Mouse (Mus musculus) embryo, embryonic 10.5 days (tissue): ENCODE results near the gene Nudt3.

Experiments used
- DNase-seq: peaks from one replicate; pipeline ENCODE4 v3.0.0-alpha.2; 2015; ENCODE audit warnings: low spot score

The Nudt3 gene

GRCm38 (mm10) chr17:27565163-27565941 lies 57.9 kb downstream of the Nudt3 start, which contains the start of gene AI413582:
Gene AI413582 (minus strand): TSS chr17:27565756.
- DNase-seq: peak; percentile 96

DNA sequence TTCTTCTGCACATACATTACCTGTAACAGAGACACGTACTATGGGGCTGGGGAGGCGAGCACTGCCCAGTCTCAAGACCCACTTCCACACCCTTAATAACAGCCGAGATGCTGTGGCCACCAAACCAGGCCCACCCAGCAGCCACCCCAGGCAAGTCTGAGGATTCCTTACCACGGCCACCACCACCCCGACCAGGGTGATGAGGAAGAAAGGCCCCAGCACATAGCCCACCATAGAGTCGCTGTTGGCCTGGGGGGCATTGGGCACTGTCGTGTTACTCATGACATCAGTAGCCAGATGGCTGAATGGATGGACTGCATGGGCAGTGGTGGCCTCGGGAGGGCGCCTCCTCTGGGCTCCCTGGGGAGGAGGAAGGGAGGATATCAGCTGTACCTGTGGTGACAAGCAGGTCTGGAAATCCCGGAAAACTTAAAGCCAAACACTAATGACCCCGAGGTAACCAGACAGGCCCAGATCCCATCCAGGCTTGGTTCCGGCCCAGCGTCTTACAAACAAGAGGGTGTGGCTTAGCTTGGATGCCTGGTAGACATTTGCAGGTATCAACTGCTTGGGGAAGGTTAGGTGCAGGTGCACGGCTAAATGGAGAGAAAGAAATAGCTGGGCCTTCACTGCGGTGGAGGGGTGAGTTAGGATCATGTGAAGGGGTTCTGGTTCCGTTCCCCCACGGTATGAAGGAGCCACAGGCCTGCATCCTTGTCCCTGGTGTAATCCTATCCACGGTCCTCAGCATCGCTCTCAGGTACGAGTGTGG lies 58.7 kb downstream of the Nudt3 start:
- peak; percentile 55 for DNase-seq

- peak; percentile 27 for DNase-seq
These were observed 59.5 kb downstream of the Nudt3 start for GRCm38 (mm10) chr17:27563771-27564244.

GRCm38 (mm10) chr17:27561809-27562526 lies 61.3 kb downstream of the Nudt3 start:
- DNase-seq: no peak

DNA sequence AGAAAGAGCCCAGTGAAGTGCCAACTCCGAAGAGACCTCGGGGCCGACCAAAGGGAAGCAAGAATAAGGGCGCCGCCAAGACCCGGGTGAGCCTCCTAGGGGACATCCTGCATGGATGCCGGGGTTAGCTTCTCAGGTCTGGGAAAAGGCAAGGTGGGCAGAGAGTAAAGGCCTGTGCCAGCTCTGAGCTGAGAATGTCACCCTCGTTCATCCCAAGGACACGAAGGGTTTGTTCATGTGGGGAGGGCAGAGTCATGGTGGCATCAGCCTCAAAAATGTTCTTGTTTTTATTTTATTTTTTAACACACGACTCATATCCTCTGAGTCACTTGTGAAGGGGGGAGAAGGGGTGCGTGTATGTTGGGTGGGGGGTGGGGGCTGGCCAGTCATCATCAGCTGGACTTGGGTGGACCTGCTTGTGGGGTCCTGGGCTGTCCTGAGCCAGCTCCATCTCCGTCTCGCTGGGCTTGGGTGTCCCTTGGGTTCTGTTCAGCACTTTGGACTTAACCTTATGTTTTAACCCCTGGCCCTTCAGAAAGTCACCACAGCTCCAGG lies 62.3 kb downstream of the Nudt3 start:
- no peak for DNase-seq

- DNase-seq: no peak
These were observed 63.7 kb downstream of the Nudt3 start for GRCm38 (mm10) chr17:27559596-27559995.

GRCm38 (mm10) chr17:27558845-27559244 lies 64.5 kb downstream of the Nudt3 start:
- no peak for DNase-seq

- DNase-seq: no peak
These were observed 65.2 kb downstream of the Nudt3 start for GRCm38 (mm10) chr17:27557927-27558661.

GRCm38 (mm10) chr17:27557181-27557926 lies 65.9 kb downstream of the Nudt3 start:
- peak; percentile 87 for DNase-seq

DNA sequence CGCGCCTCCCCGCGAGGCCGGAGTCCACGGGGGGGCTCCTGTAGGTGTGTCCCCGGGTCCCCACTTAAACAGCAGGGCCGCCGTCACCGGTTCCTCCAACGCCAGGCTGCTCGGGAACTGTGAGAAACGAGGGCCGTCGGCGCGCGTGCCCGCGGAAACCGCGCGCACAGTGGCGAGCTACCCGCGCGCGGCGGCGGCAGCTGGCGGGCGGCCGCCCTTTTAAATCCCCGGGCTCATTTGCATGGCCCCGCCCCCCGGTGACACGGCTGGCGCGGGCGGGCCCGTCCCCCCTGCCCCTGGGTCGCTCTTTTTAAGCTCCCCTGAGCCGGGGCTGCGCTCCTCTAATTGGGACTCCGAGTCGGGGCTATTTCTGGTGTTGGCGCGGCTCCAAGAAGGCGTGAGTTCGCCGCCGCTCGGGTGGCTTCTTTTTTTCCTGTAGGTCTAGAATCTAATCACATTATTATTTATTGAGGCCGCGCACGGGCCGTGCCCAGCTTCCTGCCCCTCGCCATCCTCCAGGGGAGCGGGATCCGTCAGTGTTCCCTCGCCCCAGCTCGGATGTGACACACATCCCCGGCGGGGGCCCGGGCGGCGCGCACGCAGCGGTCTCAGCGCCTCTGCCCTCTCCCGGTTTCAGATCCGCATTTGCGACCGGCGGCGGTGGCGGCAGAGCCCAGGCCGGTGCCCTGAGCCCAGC lies 66.8 kb downstream of the Nudt3 start, which contains the start of gene Hmga1:
Gene Hmga1 (plus strand): TSS at position 183 of the 697 bp plus-strand sequence.
- peak; percentile 96 for DNase-seq

DNA sequence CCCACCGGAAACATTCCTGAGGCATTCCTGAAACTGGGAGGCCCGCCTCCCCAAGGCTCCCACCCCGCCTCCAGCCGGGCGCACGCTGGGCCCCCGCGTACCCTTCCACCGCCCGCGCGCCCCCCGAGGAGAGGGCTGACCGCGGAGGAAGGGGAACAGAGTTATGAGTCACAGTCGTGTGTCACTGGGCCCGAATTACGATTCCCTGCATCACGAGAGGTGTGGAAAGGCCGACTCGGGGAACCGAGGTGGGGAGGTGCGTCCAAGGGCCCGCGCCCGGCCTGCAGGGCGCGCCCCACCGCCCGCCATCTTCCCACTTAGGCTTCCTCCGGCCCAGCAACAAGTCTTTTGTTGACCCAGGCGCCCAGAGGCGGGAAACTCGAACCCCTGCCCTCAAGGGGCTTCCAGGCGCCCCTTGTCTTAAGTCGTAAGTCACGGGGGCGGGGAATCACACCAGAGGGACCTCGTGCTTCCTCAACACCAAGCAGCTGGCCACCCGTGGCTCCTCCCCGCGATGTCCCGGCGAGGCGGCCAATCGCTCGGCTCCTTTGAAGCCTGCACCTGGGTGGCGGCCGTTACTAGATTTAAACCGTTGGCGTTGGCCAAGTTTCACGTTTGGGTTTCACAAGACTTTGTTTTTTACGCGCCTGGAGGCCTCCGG lies 67.7 kb downstream of the Nudt3 start:
- peak; percentile 96 for DNase-seq

DNA sequence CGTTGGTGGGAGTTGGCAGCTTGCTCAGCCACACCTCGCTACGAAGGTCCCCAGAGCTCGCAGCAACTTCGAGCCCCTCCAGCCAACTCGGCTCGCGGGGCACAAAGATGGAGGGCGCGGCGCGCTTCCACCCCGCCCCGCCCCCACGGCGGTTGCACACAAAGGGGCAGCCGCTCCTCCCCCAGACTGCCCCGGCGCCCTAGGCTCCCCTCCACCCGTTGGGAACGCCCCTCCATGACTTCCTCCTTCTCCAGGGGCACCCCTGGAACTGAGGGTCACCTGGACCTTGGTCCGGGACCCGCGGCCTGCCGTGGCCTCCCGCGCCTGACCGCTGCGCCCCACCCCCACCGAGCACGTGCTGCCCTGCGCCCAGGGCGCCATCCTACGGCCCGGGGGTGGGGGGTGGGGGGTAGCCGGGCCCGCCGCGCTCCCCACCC lies 68.2 kb downstream of the Nudt3 start:
- peak; percentile 92 for DNase-seq

DNA sequence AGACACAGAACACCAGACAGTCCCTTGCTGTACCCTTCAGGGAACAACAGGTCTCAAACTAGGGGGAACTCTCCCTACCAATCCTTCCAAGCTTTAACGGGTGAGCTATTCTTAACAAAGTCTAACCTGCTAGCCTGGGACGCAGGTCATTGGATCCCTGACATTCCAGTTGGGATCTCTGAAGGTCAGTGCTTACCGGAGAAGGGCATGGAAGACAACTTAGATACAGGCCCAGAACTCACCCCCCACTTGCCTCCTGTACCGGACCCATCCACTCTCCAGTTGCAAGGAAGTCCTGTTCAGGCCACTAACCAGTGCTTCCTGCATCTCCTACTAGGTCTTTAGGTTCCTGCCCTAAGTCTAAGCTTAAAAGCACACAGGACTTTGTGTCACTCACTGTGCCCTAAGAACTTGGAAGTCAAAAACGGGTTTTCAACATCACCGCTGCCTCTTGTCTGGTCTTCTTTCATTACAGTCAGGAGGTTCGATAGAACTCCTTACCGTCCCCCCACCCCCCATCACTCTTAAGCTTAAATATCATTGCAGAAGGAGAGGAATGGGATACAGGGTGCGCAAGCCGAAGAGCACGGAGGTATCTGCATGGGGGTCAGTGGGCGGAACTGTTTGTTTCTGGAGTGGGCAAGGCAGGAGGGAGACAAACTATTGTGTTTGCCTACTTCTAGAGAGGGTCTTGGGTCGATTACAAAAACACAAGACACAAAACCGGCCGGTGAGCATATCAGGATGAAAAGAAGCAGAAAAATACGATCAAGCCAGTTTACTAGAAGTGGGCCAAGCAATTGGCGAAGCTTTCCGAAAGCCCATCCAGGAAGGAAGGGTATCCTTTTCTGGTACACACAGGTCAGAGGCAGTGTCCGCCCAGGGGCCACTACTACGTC lies 69.0 kb downstream of the Nudt3 start:
- peak; percentile 50 for DNase-seq

DNA sequence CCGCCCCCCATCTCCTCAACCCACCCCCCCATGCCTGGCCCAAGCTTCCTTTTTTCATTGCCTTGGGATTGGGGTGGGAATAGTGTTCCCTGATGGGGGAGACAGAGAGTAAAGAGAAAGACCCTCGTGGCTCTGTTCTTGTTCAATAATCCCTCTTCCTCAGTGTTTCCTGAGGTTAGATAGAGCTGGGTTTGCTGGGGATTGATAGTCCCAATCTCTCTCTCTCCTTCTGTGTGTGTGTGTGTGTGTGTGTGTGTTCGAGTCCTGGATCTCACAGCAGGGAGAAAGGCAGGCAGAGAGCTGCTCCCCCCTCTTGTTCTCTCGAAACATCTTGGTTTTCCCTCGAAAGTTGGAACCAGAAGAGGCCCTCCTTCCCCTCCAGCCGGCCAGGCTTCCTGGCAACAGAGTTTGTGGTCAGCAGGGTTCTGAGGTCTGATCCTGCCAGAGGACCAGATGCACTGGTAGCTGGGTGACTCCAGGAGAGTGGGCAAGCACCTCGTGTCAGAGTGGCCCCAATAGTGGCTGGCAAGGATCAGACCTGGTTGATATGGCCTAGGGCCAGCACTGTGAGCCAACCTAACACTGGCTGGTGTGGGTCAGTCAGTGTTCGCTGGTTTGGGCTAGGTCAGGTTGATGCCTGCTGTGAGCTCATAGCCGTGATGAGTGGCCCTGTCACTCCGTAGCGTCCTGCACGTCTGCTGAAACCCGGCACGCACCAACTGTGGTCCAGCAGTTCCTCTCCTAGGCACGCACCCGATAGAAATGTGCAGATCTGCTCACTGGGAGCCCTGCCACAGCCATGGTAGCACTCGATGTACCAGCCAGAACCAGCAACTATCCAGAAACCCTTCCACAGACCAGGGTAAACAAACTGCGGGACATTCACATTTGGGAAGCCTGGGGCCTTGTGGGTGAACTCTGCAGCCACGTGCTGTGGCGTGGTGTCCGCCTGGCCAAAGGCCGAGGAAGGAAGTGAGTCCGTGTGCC lies 70.8 kb downstream of the Nudt3 start:
- no peak for DNase-seq

DNA sequence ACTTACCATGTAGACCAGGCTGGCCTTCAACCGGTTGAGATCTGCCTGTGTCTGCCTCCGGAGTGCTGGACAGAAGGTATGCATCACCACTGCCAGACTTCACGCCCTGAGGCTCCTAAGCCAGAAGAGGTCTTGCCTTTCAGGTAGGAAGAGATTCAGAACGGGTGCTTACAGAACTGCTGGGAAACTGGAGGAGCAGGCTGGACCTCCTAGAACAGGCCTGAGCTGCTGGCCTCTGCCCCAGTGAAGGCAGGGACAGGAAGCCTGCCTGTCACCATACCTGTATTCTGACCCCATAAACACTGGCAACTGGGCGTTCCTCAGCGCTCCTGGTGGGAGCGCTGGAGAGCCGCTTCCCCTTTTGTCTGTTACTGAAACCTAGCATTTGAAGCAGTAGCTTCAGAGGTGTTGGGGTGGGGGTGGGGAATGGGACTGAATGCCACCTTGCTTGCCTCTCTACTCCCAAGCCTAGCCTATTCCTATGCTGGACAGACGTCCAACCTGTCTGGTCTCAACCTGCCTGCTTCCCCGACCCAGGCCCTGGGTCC lies 71.8 kb downstream of the Nudt3 start:
- no peak for DNase-seq

DNA sequence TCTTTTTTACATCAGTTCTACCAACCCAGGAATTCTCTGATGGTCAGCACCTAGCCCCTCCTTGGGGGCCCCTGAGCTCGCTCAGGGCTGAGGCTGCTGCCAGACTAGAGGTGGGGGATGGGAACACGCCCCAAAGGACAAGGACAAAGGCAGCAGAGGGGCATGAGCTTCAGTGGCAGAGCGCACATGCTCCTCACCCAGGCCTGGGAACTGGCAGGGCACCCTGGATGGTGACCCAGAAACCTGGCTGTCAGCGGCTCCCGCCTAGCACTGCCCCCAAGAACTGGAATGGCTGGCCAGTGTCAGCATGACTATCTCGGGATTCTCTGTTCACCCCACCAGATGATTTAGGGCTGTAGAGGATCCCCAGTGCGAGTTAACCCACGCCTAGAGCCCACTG lies 74.1 kb downstream of the Nudt3 start:
- peak; percentile 36 for DNase-seq
